Mouse (Mus musculus) MN1 (cell line): Measurements from ENCODE around the gene Itpkb.

Experiments used
- DNase-seq: peaks from one replicate; pipeline ENCODE4 v3.0.0-alpha.2; 2016; ENCODE audit warnings: low spot score

The Itpkb gene

GRCm38 (mm10) chr1:180343434-180344210 is 13.3 kb downstream of the Itpkb start:
- no peak for DNase-seq

- no peak for DNase-seq
These were observed 14.8 kb downstream of the Itpkb start for GRCm38 (mm10) chr1:180345098-180345497.

DNA sequence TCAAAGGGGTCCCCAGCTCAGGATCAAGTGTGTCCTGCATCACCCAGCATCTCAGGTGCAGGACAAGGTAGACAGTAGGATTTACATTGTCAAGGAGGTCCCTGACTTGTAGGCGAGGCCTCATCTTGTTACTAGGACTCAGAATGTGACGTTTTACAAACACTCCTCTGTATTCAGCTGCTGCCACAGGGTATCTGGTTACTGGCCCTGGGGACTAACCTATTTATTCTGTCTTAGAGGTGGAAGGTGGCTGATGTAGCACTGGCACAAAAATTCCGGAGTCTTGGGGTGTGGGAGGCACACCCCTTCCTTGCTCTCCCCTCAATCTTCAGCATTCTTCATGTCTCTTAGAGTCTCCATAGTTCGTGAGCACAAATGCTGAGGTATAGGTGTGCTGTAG is 16.8 kb downstream of the Itpkb start:
- no peak for DNase-seq

DNA sequence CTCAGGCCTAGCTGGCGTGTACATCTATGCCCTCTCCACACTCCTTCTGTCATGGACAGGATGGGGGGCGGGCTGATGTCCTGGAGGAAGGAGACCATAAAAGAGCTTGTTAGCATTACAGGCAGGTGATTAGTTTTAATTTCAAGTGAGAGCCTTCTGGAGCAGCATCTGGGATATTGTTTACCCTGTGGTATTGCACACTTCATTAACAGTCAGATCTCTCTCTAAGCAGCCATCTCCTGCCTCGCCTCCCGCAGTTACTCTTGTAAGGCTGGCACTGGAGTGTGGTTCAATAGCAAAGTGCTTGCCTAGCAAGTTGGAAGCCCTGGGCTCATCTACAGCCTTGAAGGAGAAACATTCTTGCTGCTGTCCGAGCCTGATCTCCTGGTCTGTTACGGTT is 17.6 kb downstream of the Itpkb start:
- DNase-seq: no peak

DNA sequence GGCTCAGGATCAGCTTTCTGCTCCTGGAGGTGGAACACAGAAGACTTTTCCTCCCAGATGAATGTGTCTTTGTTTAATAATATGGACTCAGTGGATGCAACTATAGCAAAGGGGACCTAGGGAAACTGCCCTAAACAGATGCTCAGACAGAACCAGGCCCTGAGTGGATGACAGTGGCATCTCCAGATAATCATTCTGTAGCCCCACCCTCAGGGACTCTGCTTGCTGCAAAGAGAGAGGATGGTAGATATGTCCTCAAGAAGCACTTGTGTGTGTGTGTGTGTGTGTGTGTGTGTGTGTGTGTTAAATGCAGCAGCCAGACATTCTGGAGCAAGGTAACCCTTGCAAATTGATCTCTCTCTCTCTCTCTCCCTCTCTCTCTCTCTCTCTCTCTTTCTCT is 18.8 kb downstream of the Itpkb start:
- no peak for DNase-seq

DNA sequence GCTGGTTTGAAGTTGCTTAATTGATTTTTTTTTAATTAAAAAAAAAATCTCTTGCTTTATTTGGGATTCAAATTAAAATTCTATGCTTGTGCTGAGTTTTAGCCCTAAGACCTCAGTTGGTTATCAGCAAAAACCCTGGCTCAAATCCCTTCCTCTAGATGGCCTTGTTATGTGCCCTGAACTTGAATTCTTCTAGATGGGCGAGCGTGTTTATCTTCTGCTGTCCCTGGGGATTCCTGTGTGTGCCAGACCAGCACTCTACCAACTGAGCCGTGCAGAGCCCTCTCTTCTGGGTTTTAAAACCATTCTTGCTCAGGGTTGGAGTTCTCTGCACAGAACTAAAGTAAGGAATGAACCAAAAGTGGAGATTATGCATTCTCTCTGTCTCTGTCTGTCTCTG is 22.0 kb downstream of the Itpkb start:
- DNase-seq: no peak

GRCm38 (mm10) chr1:180354129-180354528 is 23.8 kb downstream of the Itpkb start:
- DNase-seq: no peak

GRCm38 (mm10) chr1:180354976-180355730 is 24.9 kb downstream of the Itpkb start:
- no peak for DNase-seq

- no peak for DNase-seq
These were observed 25.9 kb downstream of the Itpkb start for GRCm38 (mm10) chr1:180356176-180356575.

GRCm38 (mm10) chr1:180356857-180357256 is 26.6 kb downstream of the Itpkb start:
- DNase-seq: no peak

DNA sequence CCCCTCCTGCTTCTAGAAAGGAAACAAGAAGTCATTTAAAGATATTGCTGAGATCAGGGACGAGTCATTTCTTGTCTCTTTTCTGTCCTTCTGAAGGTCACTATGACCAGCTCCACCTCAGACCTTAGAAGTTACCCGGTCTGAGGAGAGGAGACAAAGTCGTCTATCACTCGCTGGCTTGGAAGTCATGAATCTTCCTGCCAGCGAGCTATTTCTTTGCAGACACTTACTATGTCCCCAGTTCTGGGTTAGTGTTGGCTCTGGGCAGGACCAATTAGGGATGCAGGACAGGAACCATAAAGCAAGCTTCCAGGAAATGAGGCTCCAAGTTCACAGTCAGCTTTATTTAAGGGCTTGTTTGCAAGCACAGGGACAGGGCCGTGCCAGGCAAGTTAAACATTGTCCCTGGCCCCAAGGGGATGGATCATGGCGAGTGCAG is 27.6 kb downstream of the Itpkb start:
- DNase-seq: no peak

- DNase-seq: no peak
These were observed 28.2 kb downstream of the Itpkb start for GRCm38 (mm10) chr1:180358466-180358865.

- no peak for DNase-seq
These were observed 29.0 kb downstream of the Itpkb start for GRCm38 (mm10) chr1:180359311-180359710.

DNA sequence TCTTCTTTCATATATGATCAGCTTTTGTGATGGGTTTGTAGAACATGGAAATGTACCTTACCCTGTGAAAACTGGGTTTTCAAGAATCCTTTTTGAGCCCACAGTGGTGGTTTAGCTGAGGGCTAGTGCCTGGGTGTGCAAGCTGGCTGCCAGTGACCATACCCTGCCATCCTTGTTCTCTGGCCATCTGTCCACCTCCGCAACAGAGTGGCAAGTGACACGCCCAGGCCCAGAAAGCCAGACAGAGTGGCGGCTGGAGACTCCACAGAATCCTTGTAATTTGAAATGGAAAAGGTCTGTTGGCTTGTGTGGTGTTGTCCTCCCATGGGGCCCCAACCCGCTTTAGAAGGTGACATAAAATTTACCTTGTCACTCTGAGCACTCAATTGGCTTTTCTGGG is 31.9 kb downstream of the Itpkb start:
- no peak for DNase-seq

GRCm38 (mm10) chr1:180362844-180363243 is 32.6 kb downstream of the Itpkb start:
- DNase-seq: no peak

GRCm38 (mm10) chr1:180363317-180363716 is 33.0 kb downstream of the Itpkb start:
- DNase-seq: no peak

DNA sequence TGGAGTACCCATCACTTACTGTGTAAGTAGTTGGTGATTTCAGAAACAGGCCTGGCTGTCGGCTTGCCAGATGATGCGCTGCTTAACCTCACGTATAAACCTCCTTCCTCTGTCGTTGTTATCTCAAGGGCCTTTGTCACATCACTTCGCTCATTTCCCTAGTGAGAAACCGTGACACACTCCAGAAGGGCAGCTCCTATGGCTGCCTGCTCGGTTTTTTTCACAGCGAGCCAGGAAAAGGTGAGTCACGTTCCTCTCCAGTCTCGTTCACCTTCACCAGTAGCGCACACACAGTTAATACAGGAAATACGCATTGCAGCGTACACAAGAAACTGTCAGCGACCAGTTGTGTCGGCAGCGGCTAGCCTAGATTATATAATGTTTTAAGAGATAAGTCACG is 33.7 kb downstream of the Itpkb start:
- no peak for DNase-seq

GRCm38 (mm10) chr1:180364720-180365119 is 34.4 kb downstream of the Itpkb start:
- no peak for DNase-seq

DNA sequence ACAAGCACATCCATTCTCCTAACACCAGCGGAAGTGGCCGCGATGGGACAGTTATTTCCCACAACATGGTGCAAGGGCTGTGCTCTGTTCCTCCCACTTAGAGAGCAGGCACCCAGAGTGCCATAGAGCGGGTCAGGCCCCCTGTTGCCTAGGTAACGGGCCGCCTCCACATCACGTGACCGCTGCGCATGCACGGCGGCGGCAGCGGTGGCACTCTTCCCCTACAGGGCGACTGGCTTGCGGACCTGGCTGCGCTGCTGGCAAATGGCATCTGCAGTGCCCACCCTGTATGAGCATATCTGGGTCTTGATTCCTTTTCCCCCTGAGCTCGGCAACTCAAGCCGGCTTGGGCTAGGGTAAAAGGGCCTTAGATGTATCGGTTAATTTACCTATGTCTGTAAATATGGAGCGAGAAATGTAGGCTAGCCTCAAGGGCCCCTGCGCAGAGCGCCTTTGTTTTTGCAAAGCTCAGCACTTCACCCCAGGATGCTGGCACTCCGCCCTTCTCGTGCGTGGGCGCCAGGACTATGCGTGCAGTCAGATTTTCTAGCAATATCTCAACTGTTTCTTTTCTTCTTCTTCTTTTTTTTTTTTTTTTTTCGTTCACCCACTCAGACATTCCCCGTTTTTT is 35.0 kb downstream of the Itpkb start:
- no peak for DNase-seq

GRCm38 (mm10) chr1:180365983-180366811 is 35.9 kb downstream of the Itpkb start:
- DNase-seq: no peak

DNA sequence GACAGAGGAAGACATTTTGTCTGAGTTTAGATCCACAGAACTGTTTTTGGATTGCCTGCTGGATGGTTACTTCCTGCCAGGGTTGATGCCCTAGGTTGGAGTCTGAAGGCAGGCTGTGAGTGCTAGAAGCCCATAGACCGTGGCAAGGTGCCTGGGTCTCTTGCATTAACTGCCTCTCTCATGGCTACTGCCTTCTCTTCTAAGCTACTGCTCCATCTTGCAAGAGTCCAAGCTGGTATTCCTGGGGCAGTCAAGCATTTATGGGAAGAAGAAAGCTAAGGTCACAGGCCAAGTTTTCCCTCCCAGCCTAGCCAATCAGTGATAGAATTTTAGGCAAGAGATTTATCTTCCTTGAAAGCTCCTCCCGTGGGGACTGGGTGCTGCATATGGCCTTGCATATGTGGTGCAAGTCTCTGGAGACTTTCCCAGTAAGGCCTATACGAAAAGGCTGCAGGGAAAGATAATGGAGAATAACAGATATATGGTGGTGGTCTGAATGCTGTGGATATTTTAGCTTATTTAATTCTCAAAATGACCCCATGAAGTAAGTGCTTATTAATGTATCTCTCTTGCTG is 36.8 kb downstream of the Itpkb start:
- no peak for DNase-seq

- DNase-seq: no peak
These were observed 37.3 kb downstream of the Itpkb start for GRCm38 (mm10) chr1:180367626-180368025.
